In genomic region chr13:38377355-38377754, GRCm38 (mm10) we compare ENCODE assay signal across 16 mouse cellular contexts. TPM values are rescaled to one million over a fixed set of nuclear protein-coding genes. Genes with fewer than 3 reads are reported as not detected.
A peak's percentile ranks its signal among the peaks of the same experiment; 100 is the strongest.
DNase-seq lines count a peak whose midpoint lies in the region; TF ChIP-seq lines count a peak whose summit lies in the region.
"Had no signal": no experiment of that assay in that cellular context is flagged by ENCODE, and none has a peak within 500 bp of the region (broad histone marks: within the 10 kb centered on the region; RNA-seq: fewer than 3 reads in every experiment).

No protein-coding gene starts in this region.

- H3K4me3 ChIP-seq in gastrocnemius, adult 2 months = no peak overlapping the region
- H3K4me3 ChIP-seq: hindbrain, embryonic 10.5 days; limb, embryonic 13.5 days; liver, embryonic 15.5 days; midbrain, embryonic 15.5 days had no signal

- H3K27ac ChIP-seq in gastrocnemius, adult 2 months = no peak overlapping the region
- H3K27ac ChIP-seq: hindbrain, embryonic 10.5 days; limb, embryonic 13.5 days; liver, embryonic 15.5 days; midbrain, embryonic 15.5 days had no signal

- TF ChIP-seq CTCF in gastrocnemius, adult 2 months (IDR thresholded peaks at IDR 0.05) = no peak

- intact Hi-C loops in gastrocnemius, adult 2 months (cut with DNase I) = no loop called here
- intact Hi-C loops in heart, postnatal 36 days (cut with DNase I) = no loop called here
- intact Hi-C loops in heart, postnatal 14 days (cut with DNase I) = no loop called here
- intact Hi-C loops in gastrocnemius, postnatal 36 days (cut with DNase I) = no loop called here

- DNase-seq in gastrocnemius, adult 2 months = peak; percentile 55
- no peak for DNase-seq in gastrocnemius, postnatal 10 days
- peak; percentile 36 to 48 for DNase-seq in heart, postnatal 36 days
- DNase-seq in heart, postnatal 14 days = no peak
- peak; percentile 27 for DNase-seq in adipocyte (ENCODE audit: low spot score)
- peak; percentile 29 to 40 for DNase-seq in gastrocnemius, postnatal 36 days
- no peak for DNase-seq in layer of hippocampus, postnatal 14 days (ENCODE audit: low spot score in 2 of 2)
- DNase-seq: B cell, adult 2 months; cerebellum, adult 8-10 months; kidney, adult 11 months had no signal

RNA-seq across cellular contexts. Expression of gene Bmp6, which starts 32.4 kb away (rescaled TPM):
- total RNA-seq in gastrocnemius, adult 2 months (2021) = 10 to 100 TPM; 11.2 to 11.3 TPM
- 1 to 10 TPM; 7.6 to 9.3 TPM for total RNA-seq in gastrocnemius, postnatal 10 days (2021)
- total RNA-seq in heart, postnatal 36 days (2021) = 10 to 100 TPM; 21.7 to 34.0 TPM
- total RNA-seq in heart, postnatal 14 days (2021) = 10 to 100 TPM; 15.8 to 21.5 TPM
- total RNA-seq in gastrocnemius, postnatal 36 days (2021) = 10 to 100 TPM in 1 of 2 experiments, 1 to 10 TPM in 1; 9.3 to 10.3 TPM
- total RNA-seq in layer of hippocampus, postnatal 14 days (2021) = 10 to 100 TPM in 1 of 2 experiments, 1 to 10 TPM in 1; 5.3 to 10.5 TPM
- total RNA-seq: megakaryocyte progenitor cell, adult 5-6 weeks; neutrophil, adult 5-6 weeks had no signal

Comparison
In these comparisons a context has a peak if more than half of its experiments do, and no peak if none do; other contexts are left out.
1. DNase-seq: peak in gastrocnemius, adult 2 months (single experiment), heart, postnatal 36 days (2 of 2), adipocyte (single experiment) and gastrocnemius, postnatal 36 days (2 of 2); none in gastrocnemius, postnatal 10 days (single experiment), heart, postnatal 14 days (0 of 2) and layer of hippocampus, postnatal 14 days (0 of 2).